Mouse (Mus musculus) heart, postnatal 4 days (tissue): ENCODE data around the gene Herc3. TPM values are rescaled to one million over a fixed set of nuclear protein-coding genes. Genes with fewer than 3 reads are reported as not detected.
"Not testable (repeated sequence)": the region's sequence is repeated elsewhere in the genome, so short reads cannot be mapped to it uniquely, and the experiment has no call there.

Experiments
- DNase-seq: peaks from one replicate; pipeline ENCODE4 v3.0.0; 2021
- total RNA-seq, 2 experiments: library from RNA; stranded (reverse); gene quantifications; 2 replicates each; pipeline ENCODE4 v1.2.3; 2021

The Herc3 gene
- total RNA-seq: 100 to 1,000 TPM; 116 to 127 TPM

- peak; percentile 88 for DNase-seq
These were observed at the start of gene Herc3 for GRCm38 (mm10) chr6:58831232-58832009. TSS of gene Herc3 (plus strand) at chr6:58831465.

- no peak for DNase-seq
These were observed 29.9 kb upstream of the Herc3 start for GRCm38 (mm10) chr6:58801394-58801793.

GRCm38 (mm10) chr6:58814381-58814780 is 16.9 kb upstream of the Herc3 start:
- DNase-seq: no peak

GRCm38 (mm10) chr6:58817037-58817436 is 14.2 kb upstream of the Herc3 start:
- DNase-seq: not testable (repeated sequence)

GRCm38 (mm10) chr6:58825619-58826018 is 5.6 kb upstream of the Herc3 start:
- DNase-seq: no peak

- no peak for DNase-seq
These were observed 5.2 kb upstream of the Herc3 start for GRCm38 (mm10) chr6:58826089-58826488.

GRCm38 (mm10) chr6:58828582-58828981 is 2.7 kb upstream of the Herc3 start:
- no peak for DNase-seq

GRCm38 (mm10) chr6:58830840-58831231 is 429 bp upstream of the Herc3 start:
- no peak for DNase-seq

- peak; percentile 13 for DNase-seq
These were observed 1.3 kb downstream of the Herc3 start for GRCm38 (mm10) chr6:58832591-58833018.

- no peak for DNase-seq
These were observed 3.2 kb downstream of the Herc3 start for GRCm38 (mm10) chr6:58834470-58834869.

GRCm38 (mm10) chr6:58835591-58835990 is 4.3 kb downstream of the Herc3 start:
- DNase-seq: no peak

GRCm38 (mm10) chr6:58836476-58836875 is 5.2 kb downstream of the Herc3 start:
- no peak for DNase-seq

GRCm38 (mm10) chr6:58837917-58838316 is 6.7 kb downstream of the Herc3 start:
- no peak for DNase-seq

GRCm38 (mm10) chr6:58841208-58841607 is 9.9 kb downstream of the Herc3 start:
- no peak for DNase-seq

GRCm38 (mm10) chr6:58842186-58842585 is 10.9 kb downstream of the Herc3 start:
- no peak for DNase-seq

- no peak for DNase-seq
These were observed 12.3 kb downstream of the Herc3 start for GRCm38 (mm10) chr6:58843580-58843979.

GRCm38 (mm10) chr6:58844188-58844822 is 13.0 kb downstream of the Herc3 start:
- no peak for DNase-seq

GRCm38 (mm10) chr6:58846850-58847692 is 15.8 kb downstream of the Herc3 start:
- DNase-seq: no peak

GRCm38 (mm10) chr6:58847836-58848235 is 16.6 kb downstream of the Herc3 start:
- DNase-seq: no peak

- DNase-seq: no peak
These were observed 18.1 kb downstream of the Herc3 start for GRCm38 (mm10) chr6:58849356-58849755.

GRCm38 (mm10) chr6:58855676-58856367 is 24.6 kb downstream of the Herc3 start:
- no peak for DNase-seq

GRCm38 (mm10) chr6:58856494-58856893 is 25.2 kb downstream of the Herc3 start:
- DNase-seq: peak; percentile 54
